Mouse (Mus musculus): ENCODE measurements around the gene Ybx1. TPM values are rescaled to one million over a fixed set of nuclear protein-coding genes. Genes with fewer than 3 reads are reported as not detected.

The Ybx1 gene
- polyA plus RNA-seq, 1 experiment from 2014 or later = 950 TPM

- no peak overlapping the region for H3K4me2 ChIP-seq (replicated peaks)
- no peak for ATAC-seq (replicated peaks)
- H3K36me3 ChIP-seq = peaks cover 24% of the 10 kb centered on the region; the same call in 1 of the 2 replicates
- WGBS = 74% methylated on average over 14 of the region's 14 CpGs
- no peaks in the 10 kb centered on the region for H3K27me3 ChIP-seq
- no peaks in the 10 kb centered on the region for H3K9me3 ChIP-seq
- no peak overlapping the region for H3K9ac ChIP-seq (replicated peaks)
- no peak overlapping the region for H3K27ac ChIP-seq (replicated peaks)
- no peak overlapping the region for H3K4me3 ChIP-seq
- peaks cover 31% of the 10 kb centered on the region for H3K4me1 ChIP-seq
Observed at GRCm38 (mm10) chr4:119246688-119247225, 47.6 kb downstream of the Ybx1 start.

GRCm38 (mm10) chr4:119245961-119246360, 48.4 kb downstream of the Ybx1 start:
- 0 out of 2 replicates have a peak overlapping the region, but pooled peaks have one; percentile 21 for H3K27ac ChIP-seq (replicated peaks)
- no peaks in the 10 kb centered on the region for H3K9me3 ChIP-seq
- no peak overlapping the region for H3K4me3 ChIP-seq
- H3K4me2 ChIP-seq (replicated peaks) = no peak overlapping the region
- no peak overlapping the region for H3K9ac ChIP-seq (replicated peaks)
- peaks cover 26% of the 10 kb centered on the region; the same call in 1 of the 2 replicates for H3K36me3 ChIP-seq
- no peak for ATAC-seq (replicated peaks)
- H3K4me1 ChIP-seq = peaks cover 31% of the 10 kb centered on the region
- no peaks in the 10 kb centered on the region for H3K27me3 ChIP-seq
- 69% methylated on average over 9 of the region's 9 CpGs for WGBS

GRCm38 (mm10) chr4:119245556-119245955, 48.8 kb downstream of the Ybx1 start:
- Histone ChIP-seq H3K9ac (replicated peaks) (no peak overlapping the region), H3K27ac (replicated peaks) (0 out of 2 replicates have a peak overlapping the region, but pooled peaks have one; percentile 21), H3K4me1 (peaks cover 31% of the 10 kb centered on the region), H3K36me3 (peaks cover 26% of the 10 kb centered on the region; the same call in 1 of the 2 replicates), H3K4me2 (replicated peaks) (no peak overlapping the region), H3K27me3 (no peaks in the 10 kb centered on the region), H3K4me3 (no peak overlapping the region), H3K9me3 (no peaks in the 10 kb centered on the region)
- WGBS = 40% methylated on average over 7 of the region's 7 CpGs
- ATAC-seq (replicated peaks) = peak; percentile 18; the same call in 1 of the 2 replicates

GRCm38 (mm10) chr4:119244468-119245240, 49.8 kb downstream of the Ybx1 start:
- Histone ChIP-seq H3K9ac (replicated peaks) (no peak overlapping the region), H3K27me3 (no peaks in the 10 kb centered on the region), H3K4me2 (replicated peaks) (no peak overlapping the region), H3K36me3 (peaks cover 26% of the 10 kb centered on the region; the same call in 1 of the 2 replicates), H3K9me3 (no peaks in the 10 kb centered on the region), H3K4me1 (peaks cover 32% of the 10 kb centered on the region), H3K27ac (replicated peaks) (0 out of 2 replicates have a peak overlapping the region, but pooled peaks have one; percentile 21), H3K4me3 (no peak overlapping the region)
- 83% methylated on average over 22 of the region's 22 CpGs for WGBS
- ATAC-seq (replicated peaks) = no peak

GRCm38 (mm10) chr4:119242571-119242970, 51.8 kb downstream of the Ybx1 start:
- Histone ChIP-seq H3K4me2 (replicated peaks) (no peak overlapping the region), H3K4me3 (no peak overlapping the region), H3K9ac (replicated peaks) (no peak overlapping the region), H3K27ac (replicated peaks) (no peak overlapping the region), H3K4me1 (peaks cover 32% of the 10 kb centered on the region), H3K9me3 (no peaks in the 10 kb centered on the region), H3K27me3 (no peaks in the 10 kb centered on the region), H3K36me3 (peaks cover 24% of the 10 kb centered on the region; the same call in 1 of the 2 replicates)
- 93% methylated on average over 12 of the region's 12 CpGs for WGBS
- no peak for ATAC-seq (replicated peaks)

GRCm38 (mm10) chr4:119241664-119242063, 52.7 kb downstream of the Ybx1 start:
- Histone ChIP-seq H3K4me2 (replicated peaks) (no peak overlapping the region), H3K27ac (replicated peaks) (no peak overlapping the region), H3K4me3 (no peak overlapping the region), H3K27me3 (no peaks in the 10 kb centered on the region), H3K9ac (replicated peaks) (no peak overlapping the region), H3K4me1 (peaks cover 25% of the 10 kb centered on the region), H3K9me3 (no peaks in the 10 kb centered on the region), H3K36me3 (peaks cover 33% of the 10 kb centered on the region)
- WGBS = 84% methylated on average over 14 of the region's 14 CpGs
- peak; percentile 26; the same call in 1 of the 2 replicates for ATAC-seq (replicated peaks)

GRCm38 (mm10) chr4:119239181-119239682, 55.2 kb downstream of the Ybx1 start:
- Histone ChIP-seq H3K4me3 (no peak overlapping the region), H3K9ac (replicated peaks) (peak overlapping the region; percentile 19; the same call in 1 of the 2 replicates), H3K4me1 (peaks cover 14% of the 10 kb centered on the region), H3K36me3 (peaks cover 30% of the 10 kb centered on the region), H3K9me3 (no peaks in the 10 kb centered on the region), H3K27ac (replicated peaks) (peak overlapping the region; percentile 81), H3K4me2 (replicated peaks) (no peak overlapping the region; the same call in 1 of the 2 replicates), H3K27me3 (no peaks in the 10 kb centered on the region)
- peak; percentile 55 for ATAC-seq (replicated peaks)
- 35% methylated on average over 12 of the region's 12 CpGs for WGBS

GRCm38 (mm10) chr4:119238661-119239060, 55.7 kb downstream of the Ybx1 start:
- no peaks in the 10 kb centered on the region for H3K9me3 ChIP-seq
- no peak overlapping the region for H3K4me2 ChIP-seq (replicated peaks)
- H3K9ac ChIP-seq (replicated peaks) = no peak overlapping the region
- WGBS = 71% methylated on average over 3 of the region's 3 CpGs
- ATAC-seq (replicated peaks) = peak; percentile 26; the same call in 1 of the 2 replicates
- H3K36me3 ChIP-seq = peaks cover 25% of the 10 kb centered on the region
- no peak overlapping the region for H3K4me3 ChIP-seq
- peaks cover 19% of the 10 kb centered on the region for H3K4me1 ChIP-seq
- no peaks in the 10 kb centered on the region for H3K27me3 ChIP-seq
- H3K27ac ChIP-seq (replicated peaks) = peak overlapping the region; percentile 28; the same call in 1 of the 2 replicates

GRCm38 (mm10) chr4:119234348-119234747, 60.1 kb downstream of the Ybx1 start:
- WGBS = 90% methylated on average over 3 of the region's 3 CpGs
- Histone ChIP-seq H3K27ac (replicated peaks) (no peak overlapping the region), H3K4me2 (replicated peaks) (peak overlapping the region; percentile 96), H3K9me3 (no peaks in the 10 kb centered on the region), H3K4me1 (peaks cover 23% of the 10 kb centered on the region), H3K36me3 (peaks cover 13% of the 10 kb centered on the region), H3K27me3 (no peaks in the 10 kb centered on the region), H3K9ac (replicated peaks) (no peak overlapping the region), H3K4me3 (peak overlapping the region; percentile 95)
- no peak for ATAC-seq (replicated peaks)

- ATAC-seq (replicated peaks) = peak; percentile 67
Observed at GRCm38 (mm10) chr4:119233256-119233901, 61.0 kb downstream of the Ybx1 start.

GRCm38 (mm10) chr4:119232410-119233255, 61.8 kb downstream of the Ybx1 start, which contains the start of the genes AU022252 and P3h1:
TSS of gene AU022252 (minus strand) at chr4:119232712.
TSS of gene P3h1 (plus strand) at chr4:119232915.
- under 1% methylated on average over 71 of the region's 71 CpGs for WGBS
- Histone ChIP-seq H3K9ac (replicated peaks) (peak within 1 kb of the TSS; percentile 82), H3K36me3 (peaks cover 9% of the 10 kb centered on the region), H3K27ac (replicated peaks) (peak within 1 kb of the TSS; percentile 72), H3K4me1 (peaks cover 22% of the 10 kb centered on the region), H3K4me2 (replicated peaks) (peak within 1 kb of the TSS; percentile 96), H3K27me3 (no peaks in the 10 kb centered on the region), H3K4me3 (peak within 1 kb of the TSS; percentile 95), H3K9me3 (no peaks in the 10 kb centered on the region)
- peak; percentile 96 for ATAC-seq (replicated peaks)

More at GRCm38 (mm10) chr4:119233256-119233901, 61.0 kb downstream of the Ybx1 start:
- 0% methylated on average over 36 of the region's 36 CpGs for WGBS
- Histone ChIP-seq H3K27me3 (no peaks in the 10 kb centered on the region), H3K4me2 (replicated peaks) (peak overlapping the region; percentile 96), H3K4me3 (peak overlapping the region; percentile 95), H3K9ac (replicated peaks) (peak overlapping the region; percentile 77), H3K27ac (replicated peaks) (peak overlapping the region; percentile 72), H3K4me1 (peaks cover 22% of the 10 kb centered on the region), H3K36me3 (peaks cover 13% of the 10 kb centered on the region), H3K9me3 (no peaks in the 10 kb centered on the region)

All from forebrain, embryonic 15.5 days (tissue).